ENCODE assay signal across 8 mouse cellular contexts in the genomic region with DNA sequence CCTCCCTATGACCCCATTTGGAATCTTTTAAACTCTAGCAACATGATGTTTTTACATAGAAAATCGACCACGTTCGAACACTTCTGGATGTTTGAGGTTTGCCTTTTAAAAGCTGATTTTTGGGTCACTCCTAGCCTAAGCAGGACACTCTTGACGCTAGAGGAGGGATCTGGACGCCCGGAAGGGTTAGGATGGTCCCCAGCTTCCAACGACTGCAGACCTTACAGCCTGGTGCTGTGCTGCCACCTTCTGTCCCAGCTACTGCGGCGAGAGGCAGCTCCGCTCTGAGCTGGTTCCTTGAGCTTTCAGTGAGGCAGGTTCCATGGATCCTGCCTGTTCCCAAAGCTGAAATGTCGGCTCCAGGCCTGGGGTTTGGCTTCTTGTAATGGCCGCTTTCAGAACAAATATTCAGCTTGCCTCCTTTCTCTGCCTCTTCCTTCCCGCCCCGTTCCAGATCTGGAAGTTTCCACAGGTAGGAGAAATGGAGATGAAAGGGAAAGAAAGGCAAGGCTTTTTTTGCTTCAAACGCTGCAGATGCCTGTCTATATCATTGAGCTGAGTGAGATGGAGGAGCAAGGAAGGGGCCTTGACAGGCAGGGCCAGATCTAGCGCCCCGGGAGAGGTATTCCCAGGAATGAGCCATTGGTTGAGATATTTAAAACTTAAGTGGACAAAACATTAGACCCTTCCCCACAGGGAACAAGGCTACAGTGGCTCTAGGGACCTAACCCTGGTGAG.
DNase-seq lines count a peak whose midpoint lies in the region; ATAC-seq lines count a peak whose summit lies in the region.

No protein-coding gene starts in this region.

- peaks cover 8% of the 10 kb centered on the region; the same call in 1 of the 2 replicates for H3K27me3 ChIP-seq in lung, embryonic 15.5 days

- 17% methylated on average over 17 of the region's 17 CpGs for WGBS in lung, embryonic 15.5 days

- peak; percentile 74 for DNase-seq in Muller cell, postnatal 12 days (ENCODE audit: inconsistent ontology term)
- peak; percentile 27 for DNase-seq in cerebellum, adult 8-10 months
- DNase-seq in heart, postnatal 36 days = peak; percentile 69 to 72
- peak; percentile 78 for DNase-seq in layer of hippocampus, adult 11-12 months (ENCODE audit: low spot score)
- DNase-seq in retina, adult 2 months (ENCODE audit: low read depth, low spot score) = peak; percentile 20
- DNase-seq in yolk sac, embryonic 10.5 days (ENCODE audit: low spot score) = peak; percentile 51

- H3K9ac ChIP-seq in lung, embryonic 15.5 days = no peak overlapping the region

- H3K4me1 ChIP-seq in lung, embryonic 15.5 days = peaks cover 4% of the 10 kb centered on the region

- intact Hi-C loops in heart, postnatal 36 days (cut with DNase I) = loop anchor here (1.0 to 10.0 kb wide), 4 partner anchors 389 to 798 kb away; a partner anchor contains a TSS

- H3K9me3 ChIP-seq in lung, embryonic 15.5 days = no peaks in the 10 kb centered on the region

- no peak overlapping the region for H3K27ac ChIP-seq in lung, embryonic 15.5 days

- ATAC-seq in frontal cortex, adult (ENCODE audit: low TSS enrichment) = peak; percentile 100
- ATAC-seq in lung, embryonic 15.5 days (ENCODE audit: borderline replicate concordance, extremely low read depth, low FRiP score, low TSS enrichment) = peak; percentile 82

- no peak overlapping the region for H3K4me3 ChIP-seq in lung, embryonic 15.5 days

- H3K36me3 ChIP-seq in lung, embryonic 15.5 days = no peaks in the 10 kb centered on the region

- H3K4me2 ChIP-seq in lung, embryonic 15.5 days = peak overlapping the region; percentile 14; the same call in 1 of the 2 replicates

Comparison
In these comparisons a context has a peak if more than half of its experiments do, and no peak if none do; other contexts are left out.
1. DNase-seq: peak in every context shown above with its lines; median percentile 78 in layer of hippocampus, adult 11-12 months; 74 in Muller cell, postnatal 12 days; 70 in heart, postnatal 36 days; 51 in yolk sac, embryonic 10.5 days; 27 in cerebellum, adult 8-10 months; 20 in retina, adult 2 months.